Mouse (Mus musculus) hindbrain, embryonic 16.5 days (tissue): ENCODE results near the gene Arhgap44. TPM values are rescaled to one million over a fixed set of nuclear protein-coding genes. Genes with fewer than 3 reads are reported as not detected.
A peak's percentile ranks its signal among the peaks of the same experiment; 100 is the strongest.

ENCODE experiments used
- ATAC-seq: fragments of 200-750 bp; cut with Nextera tagmentation; 2 replicates; pipeline ENCODE4 v1.8.0; 2017; ENCODE audit warnings: moderate TSS enrichment, moderate library complexity
- H3K27ac ChIP-seq: fragments of 300-500 bp; sonication (generic); 2 replicates; pipeline ENCODE4 v1.5.1; 2014; ENCODE audit warnings: low read depth, mild to moderate bottlenecking, control low read depth, low read length, moderate library complexity
- H3K27me3 ChIP-seq: fragments of 300-500 bp; sonication (generic); replicated peaks from 2 replicates; pipeline ENCODE4 v1.6.1; 2014; ENCODE audit warnings: low read length; ENCODE audit not compliant: control insufficient read depth, insufficient read depth
- H3K36me3 ChIP-seq: fragments of 300-500 bp; sonication (generic); 2 replicates; pipeline ENCODE4 v1.6.1; 2014; ENCODE audit warnings: mild to moderate bottlenecking, low read length, moderate library complexity, mixed read lengths; ENCODE audit not compliant: control insufficient read depth, insufficient read depth
- H3K4me1 ChIP-seq: fragments of 300-500 bp; sonication (generic); 2 replicates; pipeline ENCODE4 v1.6.1; 2014; ENCODE audit warnings: low read depth, low read length; ENCODE audit not compliant: control insufficient read depth, insufficient read depth
- H3K4me2 ChIP-seq: fragments of 300-500 bp; sonication (generic); 2 replicates; pipeline ENCODE4 v1.6.1; 2014; ENCODE audit warnings: mild to moderate bottlenecking, low read length, control low read depth, moderate library complexity
- H3K4me3 ChIP-seq: fragments of 300-500 bp; sonication (generic); 2 replicates; pipeline ENCODE4 v1.5.1; 2014; ENCODE audit warnings: mild to moderate bottlenecking, low read length, control low read depth, moderate library complexity
- H3K9ac ChIP-seq: fragments of 300-500 bp; sonication (generic); 2 replicates; pipeline ENCODE4 v1.6.1; 2014; ENCODE audit warnings: low read depth, mild to moderate bottlenecking, control low read depth, low read length, moderate library complexity
- H3K9me3 ChIP-seq: fragments of 300-500 bp; sonication (generic); 2 replicates; pipeline ENCODE4 v1.6.1; 2014; ENCODE audit warnings: mild to moderate bottlenecking, low read length, moderate library complexity; ENCODE audit not compliant: control insufficient read depth
- WGBS: fragments of 180-500 bp; shearing (Covaris S2); extraction: QIAGEN DNeasy Blood & Tissue Kit; methylation state at CpG from one replicate; pipeline ENCODE4 v1.1.7; 2014; 5-methylcytosine and 5-hydroxymethylcytosine counted together
- polyA plus RNA-seq: library from polyadenylated mRNA; unstranded; fragments of >200 nt; fragmentation: Nextera tagmentation; extraction: Ambion mirVana; gene quantifications from 2 replicates; pipeline ENCODE4 v1.2.1, GENCODE M21; 2015

Gene Arhgap44
- polyA plus RNA-seq, 1 experiment from 2014 or later: 21.8 TPM

GRCm38 (mm10) chr11:65148441-65148840 is 14.3 kb downstream of the Arhgap44 start:
- 90% methylated on average over 7 of the region's 7 CpGs for WGBS
- Histone ChIP-seq H3K27ac (no peak overlapping the region), H3K36me3 (no peaks in the 10 kb centered on the region), H3K4me2 (no peak overlapping the region), H3K9me3 (no peaks in the 10 kb centered on the region), H3K4me1 (no peaks in the 10 kb centered on the region), H3K27me3 (no peaks in the 10 kb centered on the region), H3K9ac (no peak overlapping the region), H3K4me3 (no peak overlapping the region)
- ATAC-seq: no peak

GRCm38 (mm10) chr11:65142838-65143417 is 19.8 kb downstream of the Arhgap44 start:
- 78% methylated on average over 4 of the region's 4 CpGs for WGBS
- no peak overlapping the region for H3K9ac ChIP-seq
- no peak overlapping the region for H3K4me2 ChIP-seq
- H3K27ac ChIP-seq: no peak overlapping the region
- ATAC-seq: no peak
- no peaks in the 10 kb centered on the region for H3K27me3 ChIP-seq
- no peaks in the 10 kb centered on the region for H3K9me3 ChIP-seq
- no peaks in the 10 kb centered on the region for H3K36me3 ChIP-seq
- H3K4me1 ChIP-seq: no peaks in the 10 kb centered on the region
- H3K4me3 ChIP-seq: no peak overlapping the region

GRCm38 (mm10) chr11:65139030-65139429 is 23.7 kb downstream of the Arhgap44 start:
- Histone ChIP-seq H3K4me3 (no peak overlapping the region), H3K9me3 (no peaks in the 10 kb centered on the region), H3K4me2 (no peak overlapping the region), H3K27ac (no peak overlapping the region), H3K4me1 (no peaks in the 10 kb centered on the region), H3K27me3 (no peaks in the 10 kb centered on the region), H3K36me3 (no peaks in the 10 kb centered on the region), H3K9ac (no peak overlapping the region)
- no peak for ATAC-seq
- WGBS: 81% methylated on average over 3 of the region's 3 CpGs

- H3K9ac ChIP-seq: no peak overlapping the region
- no peak for ATAC-seq
- H3K27me3 ChIP-seq: no peaks in the 10 kb centered on the region
- H3K4me1 ChIP-seq: no peaks in the 10 kb centered on the region
- 70% methylated on average over 2 of the region's 2 CpGs for WGBS
- no peak overlapping the region for H3K4me3 ChIP-seq
- H3K36me3 ChIP-seq: no peaks in the 10 kb centered on the region
- no peaks in the 10 kb centered on the region for H3K9me3 ChIP-seq
- H3K27ac ChIP-seq: no peak overlapping the region
- H3K4me2 ChIP-seq: no peak overlapping the region
These were observed 25.6 kb downstream of the Arhgap44 start for GRCm38 (mm10) chr11:65137145-65137652.

GRCm38 (mm10) chr11:65135251-65135739 is 27.5 kb downstream of the Arhgap44 start:
- no peak overlapping the region for H3K4me2 ChIP-seq
- H3K4me3 ChIP-seq: no peak overlapping the region
- WGBS: 89% methylated on average over 8 of the region's 8 CpGs
- H3K9ac ChIP-seq: no peak overlapping the region
- H3K9me3 ChIP-seq: no peaks in the 10 kb centered on the region
- H3K27me3 ChIP-seq: no peaks in the 10 kb centered on the region
- no peaks in the 10 kb centered on the region for H3K36me3 ChIP-seq
- H3K27ac ChIP-seq: no peak overlapping the region
- H3K4me1 ChIP-seq: no peaks in the 10 kb centered on the region
- ATAC-seq: no peak

- H3K9ac ChIP-seq: no peak overlapping the region
- H3K4me2 ChIP-seq: no peak overlapping the region
- no peak overlapping the region for H3K4me3 ChIP-seq
- ATAC-seq: no peak
- no peak overlapping the region for H3K27ac ChIP-seq
- no peaks in the 10 kb centered on the region for H3K9me3 ChIP-seq
- H3K36me3 ChIP-seq: no peaks in the 10 kb centered on the region
- H3K4me1 ChIP-seq: no peaks in the 10 kb centered on the region
- no peaks in the 10 kb centered on the region for H3K27me3 ChIP-seq
- WGBS: 89% methylated on average over 4 of the region's 4 CpGs
These were observed 29.1 kb downstream of the Arhgap44 start for GRCm38 (mm10) chr11:65133661-65134060.

GRCm38 (mm10) chr11:65129110-65129509 is 33.7 kb downstream of the Arhgap44 start:
- ATAC-seq: no peak

GRCm38 (mm10) chr11:65128666-65129065 is 34.1 kb downstream of the Arhgap44 start:
- Histone ChIP-seq H3K9ac (no peak overlapping the region), H3K27ac (no peak overlapping the region), H3K4me1 (peaks cover 18% of the 10 kb centered on the region), H3K27me3 (no peaks in the 10 kb centered on the region), H3K4me3 (no peak overlapping the region), H3K9me3 (no peaks in the 10 kb centered on the region), H3K4me2 (no peak overlapping the region), H3K36me3 (no peaks in the 10 kb centered on the region)
- WGBS: 73% methylated on average over 4 of the region's 4 CpGs
- ATAC-seq: no peak

More at GRCm38 (mm10) chr11:65129110-65129509, 33.7 kb downstream of the Arhgap44 start:
- no peaks in the 10 kb centered on the region for H3K9me3 ChIP-seq
- H3K36me3 ChIP-seq: no peaks in the 10 kb centered on the region
- H3K9ac ChIP-seq: no peak overlapping the region
- H3K4me3 ChIP-seq: no peak overlapping the region
- WGBS: 81% methylated on average over 4 of the region's 4 CpGs
- H3K27me3 ChIP-seq: no peaks in the 10 kb centered on the region
- H3K4me2 ChIP-seq: no peak overlapping the region
- H3K27ac ChIP-seq: no peak overlapping the region
- peaks cover 18% of the 10 kb centered on the region for H3K4me1 ChIP-seq

- Histone ChIP-seq H3K4me2 (no peak overlapping the region), H3K27ac (peak overlapping the region; percentile 6; the same call in 1 of the 2 replicates), H3K9ac (no peak overlapping the region), H3K36me3 (no peaks in the 10 kb centered on the region), H3K4me1 (peaks cover 18% of the 10 kb centered on the region), H3K4me3 (no peak overlapping the region), H3K27me3 (no peaks in the 10 kb centered on the region), H3K9me3 (no peaks in the 10 kb centered on the region)
- 57% methylated on average over 9 of the region's 9 CpGs for WGBS
- no peak; the same call in 1 of the 2 replicates for ATAC-seq
These were observed 36.2 kb downstream of the Arhgap44 start for GRCm38 (mm10) chr11:65126566-65126965.
